21 mouse cellular contexts compared by ENCODE assay signal in the genomic region with DNA sequence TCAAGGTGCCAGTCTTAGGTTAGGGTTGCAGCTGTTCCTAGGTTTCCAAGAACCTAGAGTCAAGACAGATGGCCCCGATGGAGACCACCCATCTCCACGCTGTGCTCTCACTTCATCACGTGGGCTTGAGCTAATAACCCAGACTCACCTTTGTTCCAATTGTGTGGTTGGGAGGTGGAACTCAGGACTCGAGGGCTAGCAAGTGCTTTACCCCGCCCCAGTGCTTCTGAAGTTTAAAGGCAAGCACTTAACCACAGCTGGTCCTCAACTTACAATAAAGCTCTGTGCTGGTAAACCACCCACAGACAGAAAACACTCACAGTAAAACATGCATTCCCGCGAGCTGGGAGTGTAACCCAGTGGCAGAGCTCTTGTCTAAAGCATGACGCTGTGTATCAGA.
A peak's percentile ranks its signal among the peaks of the same experiment; 100 is the strongest.
DNase-seq lines count a peak whose midpoint lies in the region; ATAC-seq and TF ChIP-seq lines count a peak whose summit lies in the region.
"Had no signal": no experiment of that assay in that cellular context is flagged by ENCODE, and none has a peak within 500 bp of the region (broad histone marks: within the 10 kb centered on the region; RNA-seq: fewer than 3 reads in every experiment).

No protein-coding gene starts in this region.

- H3K9ac ChIP-seq in forebrain, embryonic 11.5 days (ENCODE audit: low read length) = no peak overlapping the region
- H3K9ac ChIP-seq in forebrain, embryonic 12.5 days = no peak overlapping the region
- no peak overlapping the region for H3K9ac ChIP-seq in limb, embryonic 14.5 days (ENCODE audit: low read depth, low read length, severe bottlenecking)
- H3K9ac ChIP-seq: forebrain, embryonic 13.5 days; heart, embryonic 12.5 days; liver, embryonic 15.5 days; midbrain, embryonic 12.5 days had no signal

- H3K4me2 ChIP-seq in forebrain, embryonic 11.5 days (ENCODE audit: low read depth, low read length, severe bottlenecking) = no peak overlapping the region
- H3K4me2 ChIP-seq in forebrain, embryonic 12.5 days = no peak overlapping the region
- no peak overlapping the region for H3K4me2 ChIP-seq in limb, embryonic 14.5 days (replicated peaks; ENCODE audit: low read depth, low read length, severe bottlenecking)
- H3K4me2 ChIP-seq: forebrain, embryonic 13.5 days; heart, embryonic 12.5 days; liver, embryonic 15.5 days; midbrain, embryonic 12.5 days had no signal

- H3K27me3 ChIP-seq in forebrain, embryonic 11.5 days (ENCODE audit: control insufficient read depth, insufficient read depth, low read length) = no peaks in the 10 kb centered on the region
- H3K27me3 ChIP-seq in forebrain, embryonic 12.5 days = no peaks in the 10 kb centered on the region
- no peaks in the 10 kb centered on the region for H3K27me3 ChIP-seq in limb, embryonic 14.5 days (ENCODE audit: control insufficient read depth, insufficient read depth, low read length)
- H3K27me3 ChIP-seq in kidney, adult 2 months (replicated peaks; ENCODE audit: control insufficient read depth, insufficient read depth, low read length) = no peaks in the 10 kb centered on the region
- H3K27me3 ChIP-seq: forebrain, embryonic 13.5 days; heart, embryonic 12.5 days; midbrain, embryonic 12.5 days had no signal

- ATAC-seq in forebrain, embryonic 11.5 days (replicated peaks; ENCODE audit: low FRiP score) = no peak
- ATAC-seq in forebrain, embryonic 12.5 days (ENCODE audit: low FRiP score) = no peak
- peak; percentile 21; the same call in 1 of the 2 replicates for ATAC-seq in limb, embryonic 14.5 days (ENCODE audit: low FRiP score, low read depth)
- ATAC-seq: activated CD4-positive, CD25-positive, alpha-beta regulatory T cell, adult 4 months; forebrain, embryonic 13.5 days had no signal

- peak; percentile 25 for DNase-seq in forebrain, embryonic 11.5 days (ENCODE audit: low spot score)
- DNase-seq in lung, adult 2 months = peak; percentile 18
- DNase-seq in lung, postnatal 4 days = no peak
- peak; percentile 37 for DNase-seq in limb, embryonic 14.5 days (ENCODE audit: low spot score)
- no peak for DNase-seq in kidney, adult 2 months
- DNase-seq in urinary bladder, postnatal 14 days (ENCODE audit: low spot score) = no peak
- DNase-seq: adrenal gland, adult 8-10 months; cerebellum, adult 11-12 months; cerebellum, postnatal 10 days; heart, postnatal 10 days; kidney, adult 11 months; layer of hippocampus, adult 9-11 months; left cerebral cortex, postnatal 4 days; right cerebral cortex, postnatal 14 days had no signal

- H3K27ac ChIP-seq in forebrain, embryonic 11.5 days (ENCODE audit: low read depth, low read length) = no peak overlapping the region
- H3K27ac ChIP-seq in forebrain, embryonic 12.5 days = no peak overlapping the region
- H3K27ac ChIP-seq in limb, embryonic 14.5 days (replicated peaks; ENCODE audit: low read depth, low read length) = no peak overlapping the region
- H3K27ac ChIP-seq in kidney, adult 2 months (ENCODE audit: insufficient read depth, low read depth, low read length) = no peak overlapping the region
- H3K27ac ChIP-seq: forebrain, embryonic 13.5 days; kidney, postnatal 0 days; liver, embryonic 15.5 days; midbrain, embryonic 12.5 days had no signal

- no peaks in the 10 kb centered on the region for H3K9me3 ChIP-seq in forebrain, embryonic 11.5 days (ENCODE audit: control insufficient read depth, low read length)
- no peaks in the 10 kb centered on the region for H3K9me3 ChIP-seq in forebrain, embryonic 12.5 days
- no peaks in the 10 kb centered on the region for H3K9me3 ChIP-seq in limb, embryonic 14.5 days (ENCODE audit: control insufficient read depth, low read length)
- H3K9me3 ChIP-seq: forebrain, embryonic 13.5 days; liver, embryonic 15.5 days; midbrain, embryonic 12.5 days had no signal

- H3K4me3 ChIP-seq in forebrain, embryonic 11.5 days (ENCODE audit: low read depth, low read length) = no peak overlapping the region
- H3K4me3 ChIP-seq in forebrain, embryonic 12.5 days (replicated peaks) = no peak overlapping the region
- H3K4me3 ChIP-seq in lung, adult 2 months (replicated peaks; ENCODE audit: extremely low read depth, low read depth, low read length) = no peak overlapping the region
- no peak overlapping the region for H3K4me3 ChIP-seq in limb, embryonic 14.5 days (replicated peaks; ENCODE audit: low read length)
- H3K4me3 ChIP-seq in kidney, adult 2 months (ENCODE audit: insufficient read depth, low read depth, low read length) = no peak overlapping the region
- H3K4me3 ChIP-seq: forebrain, embryonic 13.5 days; heart, embryonic 12.5 days; liver, embryonic 15.5 days; midbrain, embryonic 12.5 days had no signal

- no peaks in the 10 kb centered on the region for H3K4me1 ChIP-seq in forebrain, embryonic 11.5 days (replicated peaks; ENCODE audit: control insufficient read depth, insufficient read depth, low read length)
- no peaks in the 10 kb centered on the region for H3K4me1 ChIP-seq in forebrain, embryonic 12.5 days
- H3K4me1 ChIP-seq in lung, adult 2 months (ENCODE audit: control insufficient read depth, insufficient read depth, low read length) = peaks cover 8% of the 10 kb centered on the region
- peaks cover 9% of the 10 kb centered on the region for H3K4me1 ChIP-seq in limb, embryonic 14.5 days (ENCODE audit: control insufficient read depth, insufficient read depth, low read length)
- no peaks in the 10 kb centered on the region for H3K4me1 ChIP-seq in kidney, adult 2 months (ENCODE audit: control insufficient read depth, insufficient read depth, low read length)
- H3K4me1 ChIP-seq: midbrain, embryonic 12.5 days had no signal

- 78% methylated on average over 8 of the region's 8 CpGs for WGBS in forebrain, embryonic 11.5 days
- 65% methylated on average over 8 of the region's 8 CpGs for WGBS in forebrain, embryonic 12.5 days
- WGBS in lung, adult 2 months = 50% methylated on average over 8 of the region's 8 CpGs
- 23% methylated on average over 8 of the region's 8 CpGs for WGBS in limb, embryonic 14.5 days
- 57% methylated on average over 8 of the region's 8 CpGs for whole genome bisulfite sequencing in kidney, adult 2 months

- no peak for TF ChIP-seq POLR2A in lung, adult 2 months (IDR thresholded peaks at IDR 0.05; ENCODE audit: borderline replicate concordance, extremely low read depth, low read depth, low read length)
- TF ChIP-seq POLR2A in limb, embryonic 14.5 days (IDR thresholded peaks at IDR 0.05; ENCODE audit: borderline replicate concordance, extremely low read depth, insufficient read depth, insufficient read length) = no peak
- TF ChIP-seq POLR2A in kidney, adult 2 months (IDR thresholded peaks at IDR 0.05; ENCODE audit: low read depth, low read length) = no peak

- H3K36me3 ChIP-seq in forebrain, embryonic 11.5 days (ENCODE audit: control insufficient read depth, insufficient read depth, low read length) = no peaks in the 10 kb centered on the region
- H3K36me3 ChIP-seq in forebrain, embryonic 12.5 days (replicated peaks) = no peaks in the 10 kb centered on the region
- no peaks in the 10 kb centered on the region for H3K36me3 ChIP-seq in limb, embryonic 14.5 days (ENCODE audit: control insufficient read depth, insufficient read depth, low read length)
- no peaks in the 10 kb centered on the region for H3K36me3 ChIP-seq in kidney, adult 2 months (ENCODE audit: control insufficient read depth, insufficient read depth, low read length)
- H3K36me3 ChIP-seq: heart, embryonic 12.5 days; liver, embryonic 15.5 days; midbrain, embryonic 12.5 days had no signal

- no peak for TF ChIP-seq CTCF in lung, adult 2 months (IDR thresholded peaks at IDR 0.05; ENCODE audit: insufficient read depth, low read length)
- no peak for TF ChIP-seq CTCF in kidney, adult 2 months (conservative IDR thresholded peaks at IDR 0.05; ENCODE audit: insufficient read depth, insufficient read length, low read depth, low read length)

Comparison
In these comparisons a context has a peak if more than half of its experiments do, and no peak if none do; other contexts are left out.
1. DNase-seq: peak in forebrain, embryonic 11.5 days (single experiment), lung, adult 2 months (single experiment) and limb, embryonic 14.5 days (single experiment); none in lung, postnatal 4 days (0 of 2), kidney, adult 2 months (single experiment) and urinary bladder, postnatal 14 days (single experiment).